Mouse (Mus musculus) limb, embryonic 11.5 days (tissue): ENCODE measurements around the gene Vmn1r211. TPM values are rescaled to one million over a fixed set of nuclear protein-coding genes. Genes with fewer than 3 reads are reported as not detected.
"Not testable (repeated sequence)": the region's sequence is repeated elsewhere in the genome, so short reads cannot be mapped to it uniquely, and the experiment has no call there.

Experiments used
- ATAC-seq: fragments of 200-750 bp; cut with Nextera tagmentation; 2 replicates; pipeline ENCODE4 v1.8.0; 2017; ENCODE audit warnings: low read depth; ENCODE audit not compliant: insufficient number of reproducible peaks, low FRiP score, low TSS enrichment
- DNase-seq: peaks from one replicate; pipeline ENCODE4 v3.0.0-alpha.2; 2015; ENCODE audit warnings: low spot score
- H3K27ac ChIP-seq: fragments of 300-500 bp; sonication (generic); replicated peaks from 2 replicates; pipeline ENCODE4 v1.5.1; 2014; ENCODE audit warnings: low read depth, mild to moderate bottlenecking, low read length
- H3K27me3 ChIP-seq: fragments of 300-500 bp; sonication (generic); 2 replicates; pipeline ENCODE4 v1.6.1; 2014; ENCODE audit warnings: mild to moderate bottlenecking, low read length, mixed read lengths; ENCODE audit not compliant: control insufficient read depth, insufficient read depth
- H3K36me3 ChIP-seq: fragments of 300-500 bp; sonication (generic); 2 replicates; pipeline ENCODE4 v1.6.1; 2014; ENCODE audit warnings: mild to moderate bottlenecking, low read length, moderate library complexity, mixed read lengths; ENCODE audit not compliant: control insufficient read depth, insufficient read depth
- H3K4me1 ChIP-seq: fragments of 300-500 bp; sonication (generic); 2 replicates; pipeline ENCODE4 v1.6.1; 2014; ENCODE audit warnings: low read length, mixed read lengths; ENCODE audit not compliant: control insufficient read depth, insufficient read depth
- H3K4me2 ChIP-seq: fragments of 300-500 bp; sonication (generic); 2 replicates; pipeline ENCODE4 v1.6.1; 2014; ENCODE audit warnings: low read depth, mild to moderate bottlenecking, moderate library complexity; ENCODE audit not compliant: severe bottlenecking
- H3K4me3 ChIP-seq: fragments of 300-500 bp; sonication (generic); 2 replicates; pipeline ENCODE4 v1.5.1; 2014; ENCODE audit warnings: low read depth, low read length
- H3K9ac ChIP-seq: fragments of 300-500 bp; sonication (generic); 2 replicates; pipeline ENCODE4 v1.6.1; 2014; ENCODE audit warnings: mild to moderate bottlenecking, low read length
- H3K9me3 ChIP-seq: fragments of 300-500 bp; sonication (generic); 2 replicates; pipeline ENCODE4 v1.6.1; 2016; ENCODE audit warnings: low read length; ENCODE audit not compliant: control insufficient read depth
- polyA plus RNA-seq: library from polyadenylated mRNA; unstranded; fragments of >200 nt; fragmentation: Nextera tagmentation; extraction: Ambion mirVana; gene quantifications from 2 replicates; pipeline ENCODE4 v1.2.1, GENCODE M21; 2014

Gene Vmn1r211
- polyA plus RNA-seq, 1 experiment from 2014 or later: not detected

GRCm38 (mm10) chr13:22809582-22809981 is 47.8 kb downstream of the Vmn1r211 start, which contains the start of gene Vmn1r209:
Gene Vmn1r209 (minus strand): TSS chr13:22809682.
- not testable (repeated sequence) for ATAC-seq

More at GRCm38 (mm10) chr13:22809582-22809981, 47.8 kb downstream of the Vmn1r211 start, which contains the start of gene Vmn1r209:
- H3K36me3 ChIP-seq, H3K9me3 ChIP-seq, H3K4me2 ChIP-seq, H3K27ac ChIP-seq, H3K9ac ChIP-seq, H3K27me3 ChIP-seq, H3K4me1 ChIP-seq, DNase-seq, H3K4me3 ChIP-seq: not testable (repeated sequence)

Other genes with a start within 250 kb of the Vmn1r211 start
- not detected in 2 replicates for gene Vmn1r206, start 233.3 kb downstream of the Vmn1r211 start, polyA plus RNA-seq
- not detected in 2 replicates for gene Vmn1r207-ps, start 127.9 kb downstream of the Vmn1r211 start, polyA plus RNA-seq
- gene Vmn1r208, start 80.2 kb downstream of the Vmn1r211 start, polyA plus RNA-seq: not detected in 2 replicates
- gene Vmn1r209, start 47.9 kb downstream of the Vmn1r211 start, polyA plus RNA-seq: not detected in 2 replicates
- gene Vmn1r210, start 26.2 kb downstream of the Vmn1r211 start, polyA plus RNA-seq: not detected in 2 replicates
- gene Vmn1r212, start 26.6 kb upstream of the Vmn1r211 start, polyA plus RNA-seq: not detected in 2 replicates
- gene Vmn1r213, start 150.1 kb upstream of the Vmn1r211 start, polyA plus RNA-seq: not detected in 2 replicates
- not detected in 2 replicates for gene Vmn1r214, start 172.9 kb upstream of the Vmn1r211 start, polyA plus RNA-seq
- not detected in 2 replicates for gene Vmn1r215, start 210.5 kb upstream of the Vmn1r211 start, polyA plus RNA-seq